Mouse (Mus musculus): ENCODE data around the gene Zmynd8.

DNA sequence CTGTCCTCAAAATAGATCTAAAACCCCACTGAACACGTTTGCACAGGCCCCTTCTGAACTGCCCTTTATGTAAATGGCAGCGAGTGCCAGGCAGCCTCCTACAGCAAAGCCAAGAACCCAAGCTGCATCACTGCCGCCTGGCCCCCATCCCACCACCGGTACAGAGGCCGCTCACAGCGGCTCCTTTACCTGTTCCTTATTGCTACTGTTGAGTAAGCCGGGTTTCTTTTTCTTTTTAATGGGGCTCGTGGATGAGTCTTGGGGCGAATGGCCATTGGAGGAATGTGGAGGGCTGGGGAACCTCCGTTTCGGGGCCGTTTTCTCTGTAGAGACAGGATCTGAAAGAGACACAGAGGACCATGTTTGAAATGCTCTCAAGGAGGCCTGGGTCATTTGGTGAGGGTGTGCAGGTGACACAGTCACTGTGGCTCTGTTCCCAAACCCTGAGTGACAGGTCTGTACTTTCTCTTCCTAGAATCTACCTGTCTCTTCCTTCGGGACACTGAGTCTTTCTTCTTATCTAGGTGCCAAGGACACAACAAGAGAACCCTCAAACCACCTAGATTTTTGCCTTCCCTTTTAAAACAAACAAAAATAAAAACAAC, 46.9 kb downstream of the Zmynd8 start:
- TF ChIP-seq CTCF (conservative IDR thresholded peaks at IDR 0.05; ENCODE audit: insufficient read depth, insufficient read length, low read depth, low read length) = no peak
- no peak for TF ChIP-seq POLR2A (IDR thresholded peaks at IDR 0.05; ENCODE audit: low read depth, low read length)
